8 mouse cellular contexts compared by ENCODE assay signal in genomic region chr4:59547136-59547889, GRCm38 (mm10). TPM values are rescaled to one million over a fixed set of nuclear protein-coding genes. Genes with fewer than 3 reads are reported as not detected.
A peak's percentile ranks its signal among the peaks of the same experiment; 100 is the strongest.
DNase-seq lines count a peak whose midpoint lies in the region; ATAC-seq and TF ChIP-seq lines count a peak whose summit lies in the region.

No protein-coding gene starts in this region.

- peaks cover 32% of the 10 kb centered on the region for H3K4me1 ChIP-seq in heart, embryonic 13.5 days
- H3K4me1 ChIP-seq in heart, postnatal 0 days (ENCODE audit: control insufficient read depth, insufficient read depth), result 0 out of 2 replicates have a peak, but pooled peaks cover 10% of the 10 kb centered on the region
- peaks cover 12% of the 10 kb centered on the region for H3K4me1 ChIP-seq in liver, adult 2 months (ENCODE audit: control insufficient read depth, insufficient read depth, low read length)
- peaks cover 10% of the 10 kb centered on the region; the same call in 1 of the 2 replicates for H3K4me1 ChIP-seq in neural tube, embryonic 12.5 days

- no peak for TF ChIP-seq EP300 in heart, postnatal 0 days (IDR thresholded peaks at IDR 0.05; ENCODE audit: low read depth)

- no peaks in the 10 kb centered on the region for H3K36me3 ChIP-seq in heart, embryonic 13.5 days
- no peaks in the 10 kb centered on the region for H3K36me3 ChIP-seq in heart, postnatal 0 days (replicated peaks; ENCODE audit: control insufficient read depth, insufficient read depth, low read length)
- H3K36me3 ChIP-seq in liver, adult 2 months (ENCODE audit: control insufficient read depth, insufficient read depth, low read length), result no peaks in the 10 kb centered on the region
- no peaks in the 10 kb centered on the region for H3K36me3 ChIP-seq in neural tube, embryonic 12.5 days

- H3K27ac ChIP-seq in heart, embryonic 13.5 days (replicated peaks), result no peak overlapping the region
- H3K27ac ChIP-seq in heart, postnatal 0 days (ENCODE audit: low read depth), result no peak overlapping the region
- H3K27ac ChIP-seq in liver, adult 2 months (replicated peaks; ENCODE audit: insufficient read depth, low read depth, low read length), result peak overlapping the region; percentile 44
- no peak overlapping the region for H3K27ac ChIP-seq in neural tube, embryonic 12.5 days

- intact Hi-C loops in left cerebral cortex, postnatal 10 days (cut with DNase I), result loop anchor here (5.0 kb wide), 2 partner anchors 80 to 165 kb away; no protein-coding TSS in a partner anchor

- peak overlapping the region; percentile 73 for H3K4me2 ChIP-seq in heart, embryonic 13.5 days
- H3K4me2 ChIP-seq in heart, postnatal 0 days (ENCODE audit: low read depth, low read length), result peak overlapping the region; percentile 94
- H3K4me2 ChIP-seq in neural tube, embryonic 12.5 days (replicated peaks), result peak overlapping the region; percentile 72

- 20% methylated on average over 11 of the region's 11 CpGs for WGBS in heart, embryonic 13.5 days
- 19% methylated on average over 11 of the region's 11 CpGs for WGBS in heart, postnatal 0 days
- 4% methylated on average over 11 of the region's 11 CpGs for WGBS in liver, adult 2 months
- 25% methylated on average over 11 of the region's 11 CpGs for WGBS in neural tube, embryonic 12.5 days

- H3K4me3 ChIP-seq in heart, embryonic 13.5 days, result peak overlapping the region; percentile 90
- H3K4me3 ChIP-seq in heart, postnatal 0 days (ENCODE audit: low read depth, low read length), result peak overlapping the region; percentile 87
- H3K4me3 ChIP-seq in liver, adult 2 months (ENCODE audit: insufficient read depth, low read depth, low read length), result peak overlapping the region; percentile 98
- peak overlapping the region; percentile 87; the same call in 1 of the 2 replicates for H3K4me3 ChIP-seq in neural tube, embryonic 12.5 days

- no peak for TF ChIP-seq CTCF in heart, postnatal 0 days (IDR thresholded peaks at IDR 0.05; ENCODE audit: low read depth)
- no peak for TF ChIP-seq CTCF in liver, adult 2 months (IDR thresholded peaks at IDR 0.05; ENCODE audit: low read depth, low read length)

- no peaks in the 10 kb centered on the region for H3K9me3 ChIP-seq in heart, embryonic 13.5 days
- H3K9me3 ChIP-seq in heart, postnatal 0 days (replicated peaks; ENCODE audit: control insufficient read depth, low read length), result no peaks in the 10 kb centered on the region
- no peaks in the 10 kb centered on the region for H3K9me3 ChIP-seq in neural tube, embryonic 12.5 days

- H3K27me3 ChIP-seq in heart, embryonic 13.5 days (replicated peaks), result no peaks in the 10 kb centered on the region
- H3K27me3 ChIP-seq in heart, postnatal 0 days (ENCODE audit: control insufficient read depth, insufficient read depth, low read length), result no peaks in the 10 kb centered on the region
- H3K27me3 ChIP-seq in liver, adult 2 months (ENCODE audit: control insufficient read depth, insufficient read depth, low read length), result no peaks in the 10 kb centered on the region
- H3K27me3 ChIP-seq in neural tube, embryonic 12.5 days (replicated peaks), result no peaks in the 10 kb centered on the region

- no peak for TF ChIP-seq POLR2A in liver, adult 2 months (IDR thresholded peaks at IDR 0.05; ENCODE audit: extremely low read depth, insufficient read depth, low read length)

- no peak for ATAC-seq in heart, embryonic 13.5 days (ENCODE audit: extremely low read depth, insufficient number of reproducible peaks, low FRiP score, low TSS enrichment)
- no peak for ATAC-seq in heart, postnatal 0 days (ENCODE audit: insufficient read depth, low read depth)
- ATAC-seq in neural tube, embryonic 12.5 days (ENCODE audit: low FRiP score, low read depth), result no peak

- peak overlapping the region; percentile 96 for H3K9ac ChIP-seq in heart, embryonic 13.5 days
- peak overlapping the region; percentile 90 for H3K9ac ChIP-seq in heart, postnatal 0 days (replicated peaks; ENCODE audit: low read depth, low read length)
- peak overlapping the region; percentile 24; the same call in 1 of the 2 replicates for H3K9ac ChIP-seq in liver, adult 2 months (ENCODE audit: low read depth, low read length)
- no peak overlapping the region for H3K9ac ChIP-seq in neural tube, embryonic 12.5 days

- peaks cover 13% of the 10 kb centered on the region; the same call in 1 of the 2 replicates for H3K79me2 ChIP-seq in liver, adult 2 months (ENCODE audit: control insufficient read depth, insufficient read depth, low read length)

- no peak for DNase-seq in heart, adult 8-10 months (ENCODE audit: low spot score)
- DNase-seq in c-Kit-positive CD71-positive TER-119-positive erythroid progenitor cells, embryonic 14.5 days (ENCODE audit: low spot score), result peak; percentile 55
- no peak for DNase-seq in heart, postnatal 0 days (ENCODE audit: low spot score)
- peak; percentile 39 for DNase-seq in liver, adult 2 months (ENCODE audit: extremely low read depth, low read depth, low spot score)
- DNase-seq in left cerebral cortex, postnatal 10 days (ENCODE audit: extremely low spot score in 1 of 2, low spot score in 2 of 2), result no peak
- no peak for DNase-seq in layer of hippocampus, adult 8-10 months (ENCODE audit: low spot score in 2 of 2)

RNA-seq across cellular contexts. Expression of gene Ptbp3, which starts 1.9 kb away (rescaled TPM):
- 27.1 and 31.0 TPM in 2 replicates for polyA plus RNA-seq in heart, embryonic 13.5 days (2015; fragmentation: Nextera tagmentation; extraction: Ambion mirVana)
- 10 to 100 TPM; 18.3 to 25.8 (median 22.7) TPM for total RNA-seq in heart, adult 8-10 months (2022)
- 61.4 and 69.2 TPM in 2 replicates for total RNA-seq in heart, postnatal 0 days (2014; rRNA removed; ENCODE audit: low replicate concordance)
- 14.9 and 15.3 TPM in 2 replicates for polyA plus RNA-seq in heart, postnatal 0 days (2015; fragmentation: Nextera tagmentation; extraction: Ambion mirVana)
- total RNA-seq in liver, adult 2 months (2014; rRNA removed), result 52.6 and 56.4 TPM in 2 replicates
- 19.6 and 24.1 TPM in 2 replicates for polyA plus RNA-seq in liver, adult 2 months (2012; rRNA removed)
- polyA plus RNA-seq in neural tube, embryonic 12.5 days (2016; fragmentation: Nextera tagmentation; extraction: Ambion mirVana), result 30.6 and 35.2 TPM in 2 replicates
- total RNA-seq in left cerebral cortex, postnatal 10 days (2021), result 10 to 100 TPM; 24.9 to 27.4 TPM
- total RNA-seq in layer of hippocampus, adult 8-10 months (2022), result 10 to 100 TPM; 34.8 to 37.4 (median 36.7) TPM

RNA-seq across cellular contexts. Expression of gene Hsdl2, which starts 34.0 kb away (rescaled TPM):
- polyA plus RNA-seq in heart, embryonic 13.5 days (2015; fragmentation: Nextera tagmentation; extraction: Ambion mirVana), result 38.1 and 39.8 TPM in 2 replicates
- 100 to 1,000 TPM; 207 to 255 (median 235) TPM for total RNA-seq in heart, adult 8-10 months (2022)
- total RNA-seq in heart, postnatal 0 days (2014; rRNA removed; ENCODE audit: low replicate concordance), result 68.4 and 117 TPM in 2 replicates
- polyA plus RNA-seq in heart, postnatal 0 days (2015; fragmentation: Nextera tagmentation; extraction: Ambion mirVana), result 262 and 267 TPM in 2 replicates
- total RNA-seq in liver, adult 2 months (2014; rRNA removed), result 60.8 and 68.9 TPM in 2 replicates
- 25.8 and 31.7 TPM in 2 replicates for polyA plus RNA-seq in liver, adult 2 months (2012; rRNA removed)
- polyA plus RNA-seq in neural tube, embryonic 12.5 days (2016; fragmentation: Nextera tagmentation; extraction: Ambion mirVana), result 43.2 and 45.4 TPM in 2 replicates
- total RNA-seq in left cerebral cortex, postnatal 10 days (2021), result 10 to 100 TPM; 21.8 to 22.7 TPM
- 10 to 100 TPM; 23.0 to 31.4 (median 29.0) TPM for total RNA-seq in layer of hippocampus, adult 8-10 months (2022)

Comparison
In these comparisons a context has a peak if more than half of its experiments do, and no peak if none do; other contexts are left out.
1. DNase-seq: peak in c-Kit-positive CD71-positive TER-119-positive erythroid progenitor cells, embryonic 14.5 days (single experiment) and liver, adult 2 months (single experiment); none in heart, adult 8-10 months (single experiment), heart, postnatal 0 days (single experiment), left cerebral cortex, postnatal 10 days (0 of 2) and layer of hippocampus, adult 8-10 months (0 of 2).
2. Peak in every context shown above with its lines, with median percentiles within 50 percentile points of each other: H3K4me2 ChIP-seq and H3K4me3 ChIP-seq.